Mouse (Mus musculus) megakaryocyte, embryonic 14.5 days (primary cell): ENCODE measurements around the gene Kdr.

Experiments used
- FLI1 ChIP-seq: IDR thresholded peaks from 2 replicates; pipeline ENCODE4 v1.6.1; 2012; ENCODE audit warnings: low read length, inconsistent platforms, mixed read lengths
- GATA1 ChIP-seq: IDR thresholded peaks from 3 replicates; pipeline ENCODE4 v1.6.1; 2012; ENCODE audit warnings: mixed read lengths, low read length, inconsistent platforms, borderline replicate concordance

DNA sequence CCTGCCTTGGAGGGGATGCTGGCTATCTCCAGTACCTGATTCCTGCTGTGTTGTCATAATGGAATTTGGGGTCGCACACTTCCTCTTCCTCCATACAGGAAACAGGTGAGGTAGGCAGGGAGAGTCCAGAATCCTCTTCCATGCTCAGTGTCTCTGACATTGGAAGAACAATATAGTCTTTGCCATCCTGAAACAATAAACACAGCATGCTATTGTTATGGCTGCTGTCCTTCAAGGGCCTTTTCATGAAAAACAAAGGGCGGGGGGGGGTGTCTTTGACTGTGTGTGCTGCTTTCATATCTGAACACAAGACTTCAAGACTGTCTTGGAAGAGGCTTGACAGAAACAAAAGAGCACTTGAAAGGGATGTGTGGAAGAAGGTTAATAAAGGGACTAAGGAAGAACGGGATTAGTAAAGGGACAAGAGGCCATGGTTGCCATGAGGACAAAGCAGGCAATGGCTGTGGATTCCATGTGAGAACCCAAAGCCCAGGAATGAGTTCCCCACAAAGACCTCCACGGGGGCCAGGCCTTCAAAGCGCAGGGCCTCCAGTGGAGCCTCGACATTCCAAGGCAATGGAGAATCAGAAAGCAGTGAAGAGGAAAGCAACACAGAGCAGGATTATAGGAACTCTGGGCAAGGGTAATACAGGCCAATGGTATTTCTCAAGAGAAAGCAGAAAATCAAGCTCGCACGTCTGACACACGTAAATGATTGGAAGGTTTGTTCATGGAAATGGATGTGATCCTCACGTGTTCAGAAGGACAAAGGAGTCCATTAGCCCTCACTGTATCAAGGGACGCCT is 36.3 kb downstream of the Kdr start:
- TF ChIP-seq FLI1 (no peak), GATA1 (no peak)
